Mouse (Mus musculus): ENCODE results near the gene Olfr97. TPM values are rescaled to one million over a fixed set of nuclear protein-coding genes. Genes with fewer than 3 reads are reported as not detected.

Gene Olfr97
- polyA plus RNA-seq (2021; fragmentation: Nextera tagmentation): not detected in 2 replicates
- long read RNA-seq, experiment 1: 0 reads
- long read RNA-seq, experiment 2: 0 reads

DNA sequence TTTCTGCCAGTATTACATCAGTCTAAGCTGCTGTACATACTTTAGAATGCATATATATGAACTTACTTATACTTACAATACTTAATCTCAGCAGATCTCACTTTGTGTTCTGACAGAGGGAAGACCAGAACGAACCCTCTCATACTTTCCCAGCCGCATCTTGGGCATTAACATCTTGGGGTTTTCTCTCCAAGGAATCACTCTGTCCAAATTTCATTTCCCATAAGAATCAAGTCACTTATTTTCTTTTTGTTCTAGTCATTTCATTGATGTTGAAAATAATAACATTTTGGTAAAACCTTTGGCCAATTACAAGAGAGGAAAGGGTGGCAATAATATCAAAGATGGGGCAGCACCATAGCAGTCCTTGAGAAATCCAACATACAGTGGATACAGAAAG is at the start of gene Olfr97:
Gene Olfr97, minus strand, starts transcription at position 101 of the 400 bp plus-strand sequence.

DNA sequence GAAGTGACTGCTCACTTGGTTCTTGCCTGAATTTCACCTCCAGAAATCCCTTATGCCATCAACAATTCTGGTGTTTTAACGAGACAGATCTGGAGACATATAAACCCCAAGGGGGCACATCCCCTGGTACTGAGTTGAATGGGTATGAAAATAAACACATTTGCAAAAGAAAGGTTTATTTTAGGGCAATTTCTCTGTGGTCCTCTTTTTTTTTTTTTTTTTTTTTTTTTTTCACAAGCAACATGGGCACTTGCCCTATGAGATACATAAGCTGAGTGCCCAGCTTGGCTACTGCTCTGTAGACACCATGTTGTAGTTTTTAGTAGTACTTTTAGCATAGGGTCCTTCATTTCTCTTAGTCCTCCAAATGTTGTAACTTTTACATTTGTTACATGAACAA is 46.2 kb upstream of the Olfr97 start, which contains the start of gene Olfr99:
Gene Olfr99, minus strand, starts transcription at position 101 of the 400 bp plus-strand sequence.

DNA sequence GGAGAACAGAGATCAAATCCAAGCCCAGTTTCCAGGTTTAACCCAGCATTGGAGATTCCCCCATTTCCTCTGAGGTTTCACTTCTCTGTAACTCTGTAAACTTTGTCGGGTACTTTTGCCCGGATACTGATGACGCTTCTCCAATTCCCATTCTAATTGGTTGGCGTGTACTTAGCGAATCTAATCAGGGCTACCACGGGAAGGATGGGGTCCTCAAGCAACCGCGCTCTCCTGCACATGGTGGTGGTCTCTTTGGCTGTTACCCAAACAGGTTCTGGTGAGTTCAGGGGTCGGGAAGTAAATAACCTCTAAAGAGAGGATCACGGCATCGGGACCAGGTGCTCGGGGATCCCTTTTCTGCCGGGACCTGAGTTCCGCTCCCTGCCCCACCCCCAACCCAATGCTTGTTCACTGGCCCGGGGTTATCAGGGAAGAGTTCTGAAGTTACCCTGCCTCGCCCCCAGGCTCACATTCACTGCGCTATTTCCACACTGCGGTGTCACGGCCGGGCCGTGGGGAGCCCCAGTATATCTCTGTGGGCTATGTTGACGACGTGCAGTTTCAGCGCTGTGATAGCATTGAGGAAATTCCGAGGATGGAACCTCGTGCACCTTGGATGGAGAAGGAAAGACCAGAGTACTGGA is 33.0 kb upstream of the Olfr97 start, which contains the start of gene H2-M3:
Gene H2-M3, plus strand, starts transcription at position 163 of the 644 bp plus-strand sequence.

GRCm38 (mm10) chr17:37263626-37264025 is 26.5 kb upstream of the Olfr97 start, which contains the start of gene Olfr98:
TSS of gene Olfr98 (minus strand) at chr17:37263749.

GRCm38 (mm10) chr17:37219846-37220245 is 17.3 kb downstream of the Olfr97 start, which contains the start of gene Olfr96:
TSS of gene Olfr96 (plus strand) at chr17:37220146.

GRCm38 (mm10) chr17:37213018-37213417 is 24.1 kb downstream of the Olfr97 start, which contains the start of gene Olfr95:
TSS of gene Olfr95 (minus strand) at chr17:37213118.

GRCm38 (mm10) chr17:37200894-37201293 is 36.2 kb downstream of the Olfr97 start, which contains the start of gene Olfr94:
TSS of gene Olfr94 (minus strand) at chr17:37200994.

GRCm38 (mm10) chr17:37193656-37194055 is 43.5 kb downstream of the Olfr97 start, which contains the start of gene Ubd:
TSS of gene Ubd (plus strand) at chr17:37193892.

Other genes starting within 250 kb of the Olfr97 start
- gene H2-M5, start 247.8 kb downstream of the Olfr97 start, polyA plus RNA-seq (2021; fragmentation: Nextera tagmentation): 0.15 TPM in 1 of 2 replicates, not detected in the other
- gene Zfp57, start 236.2 kb downstream of the Olfr97 start, polyA plus RNA-seq (2021; fragmentation: Nextera tagmentation): 0.85 and 1.7 TPM in 2 replicates
- gene Mog, start 213.9 kb downstream of the Olfr97 start, polyA plus RNA-seq (2021; fragmentation: Nextera tagmentation): 88.1 and 99.0 TPM in 2 replicates
- gene Gabbr1, start 191.4 kb downstream of the Olfr97 start, polyA plus RNA-seq (2021; fragmentation: Nextera tagmentation): 44.8 and 46.3 TPM in 2 replicates
- not detected in 2 replicates for gene Olfr90, start 148.8 kb downstream of the Olfr97 start, polyA plus RNA-seq (2021; fragmentation: Nextera tagmentation)
- gene Olfr91, start 139.1 kb downstream of the Olfr97 start, polyA plus RNA-seq (2021; fragmentation: Nextera tagmentation): not detected in 2 replicates
- not detected in 2 replicates for gene Olfr92, start 117.2 kb downstream of the Olfr97 start, polyA plus RNA-seq (2021; fragmentation: Nextera tagmentation)
- gene Olfr93, start 75.8 kb downstream of the Olfr97 start, polyA plus RNA-seq (2021; fragmentation: Nextera tagmentation): not detected in 2 replicates
- not detected in 2 replicates for gene Ubd, start 43.4 kb downstream of the Olfr97 start, polyA plus RNA-seq (2021; fragmentation: Nextera tagmentation)
- gene Olfr94, start 36.3 kb downstream of the Olfr97 start, polyA plus RNA-seq (2021; fragmentation: Nextera tagmentation): not detected in 2 replicates
- not detected in 2 replicates for gene Olfr95, start 24.2 kb downstream of the Olfr97 start, polyA plus RNA-seq (2021; fragmentation: Nextera tagmentation)
- gene Olfr96, start 17.2 kb downstream of the Olfr97 start, polyA plus RNA-seq (2021; fragmentation: Nextera tagmentation): not detected in 2 replicates
- gene Olfr98, start 26.4 kb upstream of the Olfr97 start, polyA plus RNA-seq (2021; fragmentation: Nextera tagmentation): not detected in 2 replicates
- 3.3 and 3.5 TPM in 2 replicates for gene H2-M3, start 32.9 kb upstream of the Olfr97 start, polyA plus RNA-seq (2021; fragmentation: Nextera tagmentation)
- not detected in 2 replicates for gene Olfr99, start 46.1 kb upstream of the Olfr97 start, polyA plus RNA-seq (2021; fragmentation: Nextera tagmentation)
- not detected in 2 replicates for gene Olfr101, start 67.0 kb upstream of the Olfr97 start, polyA plus RNA-seq (2021; fragmentation: Nextera tagmentation)
- gene Olfr102, start 79.7 kb upstream of the Olfr97 start, polyA plus RNA-seq (2021; fragmentation: Nextera tagmentation): not detected in 2 replicates
- not detected in 2 replicates for gene Olfr103, start 102.4 kb upstream of the Olfr97 start, polyA plus RNA-seq (2021; fragmentation: Nextera tagmentation)
- gene Olfr104-ps, start 122.3 kb upstream of the Olfr97 start, polyA plus RNA-seq (2021; fragmentation: Nextera tagmentation): not detected in 2 replicates
- gene Olfr105-ps, start 141.7 kb upstream of the Olfr97 start, polyA plus RNA-seq (2021; fragmentation: Nextera tagmentation): not detected in 2 replicates
- not detected in 2 replicates for gene Olfr106-ps, start 153.1 kb upstream of the Olfr97 start, polyA plus RNA-seq (2021; fragmentation: Nextera tagmentation)
- gene Olfr107, start 161.9 kb upstream of the Olfr97 start, polyA plus RNA-seq (2021; fragmentation: Nextera tagmentation): not detected in 2 replicates
- not detected in 2 replicates for gene Olfr108, start 208.2 kb upstream of the Olfr97 start, polyA plus RNA-seq (2021; fragmentation: Nextera tagmentation)
- not detected in 2 replicates for gene Olfr109, start 221.6 kb upstream of the Olfr97 start, polyA plus RNA-seq (2021; fragmentation: Nextera tagmentation)
- not detected in 2 replicates for gene H2-M2, start 246.2 kb upstream of the Olfr97 start, polyA plus RNA-seq (2021; fragmentation: Nextera tagmentation)